Mouse (Mus musculus): ENCODE measurements around the gene Ppp1cc. TPM values are rescaled to one million over a fixed set of nuclear protein-coding genes. Genes with fewer than 3 reads are reported as not detected.
"Not testable (repeated sequence)": the region's sequence is repeated elsewhere in the genome, so short reads cannot be mapped to it uniquely, and the experiment has no call there.

Gene Ppp1cc
- polyA plus RNA-seq, 1 experiment from 2014 or later, result 240 TPM

GRCm38 (mm10) chr5:122142230-122142992 is 15.7 kb upstream of the Ppp1cc start:
- Histone ChIP-seq H3K27me3 (replicated peaks) (no peaks in the 10 kb centered on the region), H3K4me2 (replicated peaks) (no peak overlapping the region), H3K9me3 (no peaks in the 10 kb centered on the region), H3K9ac (no peak overlapping the region), H3K36me3 (no peaks in the 10 kb centered on the region), H3K4me3 (replicated peaks) (no peak overlapping the region), H3K4me1 (replicated peaks) (peaks cover 10% of the 10 kb centered on the region; the same call in 1 of the 2 replicates), H3K27ac (no peak overlapping the region)
- WGBS, result 54% methylated on average over 8 of the region's 8 CpGs
- no peak for ATAC-seq

GRCm38 (mm10) chr5:122143543-122143942 is 14.5 kb upstream of the Ppp1cc start:
- Histone ChIP-seq H3K9ac (no peak overlapping the region), H3K9me3 (no peaks in the 10 kb centered on the region), H3K4me1 (replicated peaks) (peaks cover 10% of the 10 kb centered on the region; the same call in 1 of the 2 replicates), H3K4me3 (replicated peaks) (no peak overlapping the region), H3K27ac (no peak overlapping the region), H3K4me2 (replicated peaks) (no peak overlapping the region), H3K36me3 (no peaks in the 10 kb centered on the region), H3K27me3 (replicated peaks) (no peaks in the 10 kb centered on the region)
- WGBS, result 82% methylated on average over 15 of the region's 15 CpGs
- ATAC-seq, result no peak

- Histone ChIP-seq H3K9ac (no peak overlapping the region), H3K27ac (peak overlapping the region; percentile 84; the same call in 1 of the 2 replicates), H3K4me3 (replicated peaks) (no peak overlapping the region), H3K9me3 (no peaks in the 10 kb centered on the region), H3K36me3 (no peaks in the 10 kb centered on the region), H3K4me1 (replicated peaks) (peaks cover 10% of the 10 kb centered on the region; the same call in 1 of the 2 replicates), H3K4me2 (replicated peaks) (peak overlapping the region; percentile 40), H3K27me3 (replicated peaks) (no peaks in the 10 kb centered on the region)
- WGBS, result 87% methylated on average over 4 of the region's 4 CpGs
- no peak for ATAC-seq
Observed at GRCm38 (mm10) chr5:122144825-122145224, 13.3 kb upstream of the Ppp1cc start.

- Histone ChIP-seq H3K9ac (no peak overlapping the region), H3K27me3 (replicated peaks) (no peaks in the 10 kb centered on the region), H3K36me3 (no peaks in the 10 kb centered on the region), H3K4me2 (replicated peaks) (peak overlapping the region; percentile 40), H3K4me1 (replicated peaks) (peaks cover 10% of the 10 kb centered on the region; the same call in 1 of the 2 replicates), H3K9me3 (no peaks in the 10 kb centered on the region), H3K4me3 (replicated peaks) (0 out of 2 replicates have a peak overlapping the region, but pooled peaks have one; percentile 9), H3K27ac (peak overlapping the region; percentile 84)
- 46% methylated on average over 15 of the region's 15 CpGs for WGBS
- ATAC-seq, result peak; percentile 55
Observed at GRCm38 (mm10) chr5:122145381-122146055, 12.6 kb upstream of the Ppp1cc start.

GRCm38 (mm10) chr5:122146056-122146580 is 12.0 kb upstream of the Ppp1cc start:
- H3K27me3 ChIP-seq (replicated peaks), result no peaks in the 10 kb centered on the region

GRCm38 (mm10) chr5:122146609-122147008 is 11.5 kb upstream of the Ppp1cc start:
- peak overlapping the region; percentile 40; the same call in 1 of the 2 replicates for H3K4me2 ChIP-seq (replicated peaks)

More at GRCm38 (mm10) chr5:122146056-122146580, 12.0 kb upstream of the Ppp1cc start:
- H3K36me3 ChIP-seq, result no peaks in the 10 kb centered on the region
- H3K4me3 ChIP-seq (replicated peaks), result no peak overlapping the region
- WGBS, result 25% methylated on average over 10 of the region's 10 CpGs
- no peaks in the 10 kb centered on the region for H3K9me3 ChIP-seq
- peaks cover 10% of the 10 kb centered on the region; the same call in 1 of the 2 replicates for H3K4me1 ChIP-seq (replicated peaks)
- H3K27ac ChIP-seq, result peak overlapping the region; percentile 84
- H3K9ac ChIP-seq, result no peak overlapping the region
- ATAC-seq, result peak; percentile 61
- peak overlapping the region; percentile 40 for H3K4me2 ChIP-seq (replicated peaks)

GRCm38 (mm10) chr5:122148107-122148506 is 10.0 kb upstream of the Ppp1cc start:
- no peak for ATAC-seq

More at GRCm38 (mm10) chr5:122146609-122147008, 11.5 kb upstream of the Ppp1cc start:
- peak; percentile 11; the same call in 1 of the 2 replicates for ATAC-seq
- peaks cover 10% of the 10 kb centered on the region; the same call in 1 of the 2 replicates for H3K4me1 ChIP-seq (replicated peaks)
- H3K4me3 ChIP-seq (replicated peaks), result no peak overlapping the region
- H3K9ac ChIP-seq, result no peak overlapping the region
- no peaks in the 10 kb centered on the region for H3K27me3 ChIP-seq (replicated peaks)
- H3K36me3 ChIP-seq, result no peaks in the 10 kb centered on the region
- no peaks in the 10 kb centered on the region for H3K9me3 ChIP-seq
- H3K27ac ChIP-seq, result peak overlapping the region; percentile 84

GRCm38 (mm10) chr5:122149259-122149658 is 8.8 kb upstream of the Ppp1cc start:
- no peak for ATAC-seq
- no peaks in the 10 kb centered on the region for H3K36me3 ChIP-seq
- peaks cover 10% of the 10 kb centered on the region; the same call in 1 of the 2 replicates for H3K4me1 ChIP-seq (replicated peaks)
- no peak overlapping the region for H3K4me3 ChIP-seq (replicated peaks)
- H3K4me2 ChIP-seq (replicated peaks), result no peak overlapping the region
- H3K27me3 ChIP-seq (replicated peaks), result no peaks in the 10 kb centered on the region
- no peak overlapping the region for H3K27ac ChIP-seq
- WGBS, result 56% methylated on average over 4 of the region's 4 CpGs
- H3K9me3 ChIP-seq, result no peaks in the 10 kb centered on the region
- H3K9ac ChIP-seq, result no peak overlapping the region

More at GRCm38 (mm10) chr5:122148107-122148506, 10.0 kb upstream of the Ppp1cc start:
- Histone ChIP-seq H3K4me3 (replicated peaks) (no peak overlapping the region), H3K27me3 (replicated peaks) (no peaks in the 10 kb centered on the region), H3K36me3 (no peaks in the 10 kb centered on the region), H3K27ac (no peak overlapping the region), H3K9me3 (no peaks in the 10 kb centered on the region), H3K9ac (no peak overlapping the region), H3K4me2 (replicated peaks) (no peak overlapping the region), H3K4me1 (replicated peaks) (peaks cover 10% of the 10 kb centered on the region; the same call in 1 of the 2 replicates)
- WGBS, result 61% methylated on average over 1 of the region's 1 CpGs

GRCm38 (mm10) chr5:122152508-122152907 is 5.6 kb upstream of the Ppp1cc start:
- H3K4me1 ChIP-seq (replicated peaks), result peaks cover 15% of the 10 kb centered on the region
- not testable (repeated sequence) for H3K36me3 ChIP-seq; H3K27me3 ChIP-seq (replicated peaks); ATAC-seq; H3K9me3 ChIP-seq; H3K4me2 ChIP-seq (replicated peaks); H3K9ac ChIP-seq; H3K27ac ChIP-seq; H3K4me3 ChIP-seq (replicated peaks)
- 93% methylated on average over 5 of the region's 5 CpGs for WGBS

GRCm38 (mm10) chr5:122154006-122154405 is 4.1 kb upstream of the Ppp1cc start:
- Histone ChIP-seq H3K4me2 (replicated peaks) (no peak overlapping the region), H3K27ac (no peak overlapping the region), H3K36me3 (no peaks in the 10 kb centered on the region), H3K9me3 (no peaks in the 10 kb centered on the region), H3K27me3 (replicated peaks) (no peaks in the 10 kb centered on the region), H3K9ac (no peak overlapping the region), H3K4me3 (replicated peaks) (no peak overlapping the region), H3K4me1 (replicated peaks) (peaks cover 15% of the 10 kb centered on the region)
- no peak for ATAC-seq
- 23% methylated on average over 13 of the region's 14 CpGs for WGBS

- Histone ChIP-seq H3K4me3 (replicated peaks) (no peak overlapping the region), H3K27ac (no peak overlapping the region), H3K27me3 (replicated peaks) (no peaks in the 10 kb centered on the region), H3K36me3 (no peaks in the 10 kb centered on the region), H3K4me2 (replicated peaks) (no peak overlapping the region), H3K9me3 (no peaks in the 10 kb centered on the region), H3K9ac (no peak overlapping the region), H3K4me1 (replicated peaks) (peaks cover 16% of the 10 kb centered on the region)
- 63% methylated on average over 3 of the region's 3 CpGs for WGBS
- ATAC-seq, result no peak
Observed at GRCm38 (mm10) chr5:122154782-122155181, 3.3 kb upstream of the Ppp1cc start.

- no peak overlapping the region for H3K4me2 ChIP-seq (replicated peaks)
- H3K36me3 ChIP-seq, result no peaks in the 10 kb centered on the region
- H3K9me3 ChIP-seq, result no peaks in the 10 kb centered on the region
- H3K4me1 ChIP-seq (replicated peaks), result peaks cover 23% of the 10 kb centered on the region
- peak overlapping the region; percentile 42; the same call in 1 of the 2 replicates for H3K27ac ChIP-seq
- ATAC-seq, result peak; percentile 57
- H3K27me3 ChIP-seq (replicated peaks), result no peaks in the 10 kb centered on the region
- H3K9ac ChIP-seq, result no peak overlapping the region
- no peak overlapping the region for H3K4me3 ChIP-seq (replicated peaks)
Observed at GRCm38 (mm10) chr5:122155613-122156012, 2.5 kb upstream of the Ppp1cc start.
